Mouse (Mus musculus) heart, postnatal 4 days (tissue): ENCODE results near the gene Tet1. TPM values are rescaled to one million over a fixed set of nuclear protein-coding genes. Genes with fewer than 3 reads are reported as not detected.

Source experiments
- DNase-seq: peaks from one replicate; pipeline ENCODE4 v3.0.0; 2021
- total RNA-seq, 2 experiments: library from RNA; stranded (reverse); gene quantifications; 2 replicates each; pipeline ENCODE4 v1.2.3; 2021

Gene Tet1
- total RNA-seq, 2 experiments from 2014 or later = 27.9 to 29.6 TPM

DNA sequence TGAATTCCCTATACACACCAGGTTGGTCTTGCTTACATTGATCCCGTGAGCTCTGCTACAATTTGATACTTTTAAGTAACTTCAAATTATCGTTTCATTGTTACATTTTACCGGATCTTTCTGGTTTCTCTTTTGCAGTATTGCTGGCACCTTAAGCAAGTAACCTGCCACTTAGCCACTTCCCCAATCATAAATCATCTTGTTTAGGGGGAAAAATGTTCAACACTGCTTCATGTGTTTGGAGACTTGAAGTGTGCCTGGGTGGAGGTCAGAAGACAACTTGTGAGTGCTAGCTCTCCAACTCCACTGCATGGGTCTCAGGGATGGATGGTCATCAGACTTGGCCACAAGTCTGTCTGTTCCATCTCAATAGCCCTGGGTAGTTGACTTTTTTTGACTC, 17.8 kb downstream of the Tet1 start:
- no peak for DNase-seq

DNA sequence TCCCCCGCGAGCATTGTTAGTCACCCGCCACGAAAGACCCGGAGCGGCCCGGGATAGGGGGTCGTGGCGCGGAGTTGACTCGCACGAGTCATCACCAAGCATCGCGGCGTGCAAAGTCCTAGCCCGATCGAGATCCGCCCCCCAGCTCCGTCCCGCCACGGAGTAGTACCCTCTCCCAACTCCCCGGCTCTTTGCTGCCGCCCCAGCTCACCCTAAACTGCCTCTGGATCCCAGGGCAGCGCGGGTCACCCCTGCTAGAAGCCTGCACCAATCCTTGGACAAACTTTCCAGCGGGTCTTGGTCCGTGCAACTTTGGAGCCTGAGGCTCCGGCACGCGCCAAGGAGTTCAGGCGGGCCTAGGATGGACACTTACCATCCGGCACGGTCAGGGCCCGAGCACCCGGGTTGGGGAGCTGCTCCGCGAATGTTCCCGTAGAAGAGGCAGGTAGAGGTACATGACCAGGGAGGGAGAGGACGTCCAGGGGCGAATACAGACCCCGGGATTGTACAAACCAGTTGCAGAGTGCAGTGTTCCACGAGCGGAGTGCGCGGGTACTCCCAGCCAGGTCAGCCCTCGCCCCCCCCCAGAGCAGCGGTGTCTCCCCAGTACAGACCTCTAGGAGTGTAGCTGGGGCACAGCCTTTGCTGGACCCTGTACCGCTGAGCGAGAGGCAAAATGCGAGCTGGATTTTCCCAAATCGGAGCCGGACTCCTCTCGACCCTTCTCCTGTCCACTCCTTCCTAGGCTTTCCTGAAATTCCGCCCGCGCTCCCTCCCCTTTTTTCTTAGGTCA, 21.8 kb downstream of the Tet1 start:
- peak; percentile 82 for DNase-seq

DNA sequence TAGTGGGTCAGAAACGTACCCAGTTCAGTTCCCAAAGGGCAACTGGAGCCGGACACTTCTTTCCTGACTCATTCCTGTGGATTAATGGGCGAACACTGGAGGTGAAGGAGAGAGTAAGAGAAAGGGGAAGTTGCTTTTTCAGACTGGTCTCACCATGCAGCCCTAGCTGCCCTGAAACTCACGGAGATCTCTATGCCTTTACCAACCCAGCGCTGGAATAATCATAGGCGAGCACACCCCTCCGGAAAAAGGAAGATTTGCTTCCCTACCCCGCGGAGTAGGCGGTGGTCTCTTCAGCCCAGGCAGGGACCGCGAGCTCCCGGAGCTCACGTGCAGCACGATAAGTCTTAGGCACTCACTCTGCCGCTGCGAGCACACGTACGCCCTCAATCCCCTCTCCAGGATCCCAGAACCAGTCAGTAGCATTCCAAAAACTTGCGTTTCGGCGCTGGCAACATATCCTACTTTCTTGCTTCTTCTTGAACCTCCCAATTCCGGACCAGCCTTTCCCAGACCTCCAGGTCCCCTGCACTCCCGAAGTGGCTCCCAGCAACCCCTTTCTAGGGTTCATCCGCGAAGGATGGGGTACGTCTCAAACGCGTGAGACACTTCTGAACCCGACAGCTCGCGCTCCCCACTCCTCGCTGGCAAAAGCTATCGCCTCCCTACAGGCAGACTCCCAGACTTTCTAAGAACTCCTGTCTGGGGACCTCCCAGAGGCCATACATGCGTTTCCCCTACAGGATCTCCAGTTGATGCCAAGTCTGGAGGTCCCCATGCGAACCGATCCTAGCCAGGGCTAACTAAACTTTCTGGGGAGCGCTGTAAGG, 22.6 kb downstream of the Tet1 start:
- peak; percentile 17 for DNase-seq

DNA sequence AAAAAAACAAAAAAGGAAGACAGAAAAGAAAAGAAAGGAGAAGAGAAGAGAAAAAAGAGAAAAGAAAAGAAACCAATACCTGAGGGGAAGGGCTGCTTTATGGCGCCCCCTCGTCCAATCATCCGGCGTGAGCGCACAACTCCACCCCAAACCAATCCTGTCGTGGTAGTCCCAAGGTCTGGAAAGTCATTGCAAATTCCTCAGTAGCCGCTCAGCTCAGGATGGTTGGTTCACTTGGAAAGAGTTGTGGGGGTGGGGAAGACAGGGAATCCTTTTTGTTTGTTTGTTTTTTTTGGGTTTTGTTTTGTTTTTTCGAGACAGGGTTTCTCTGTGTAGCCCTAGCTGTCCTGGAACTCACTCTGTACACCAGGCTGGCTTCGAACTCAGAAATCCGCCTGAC, 23.3 kb downstream of the Tet1 start:
- DNase-seq = no peak

DNA sequence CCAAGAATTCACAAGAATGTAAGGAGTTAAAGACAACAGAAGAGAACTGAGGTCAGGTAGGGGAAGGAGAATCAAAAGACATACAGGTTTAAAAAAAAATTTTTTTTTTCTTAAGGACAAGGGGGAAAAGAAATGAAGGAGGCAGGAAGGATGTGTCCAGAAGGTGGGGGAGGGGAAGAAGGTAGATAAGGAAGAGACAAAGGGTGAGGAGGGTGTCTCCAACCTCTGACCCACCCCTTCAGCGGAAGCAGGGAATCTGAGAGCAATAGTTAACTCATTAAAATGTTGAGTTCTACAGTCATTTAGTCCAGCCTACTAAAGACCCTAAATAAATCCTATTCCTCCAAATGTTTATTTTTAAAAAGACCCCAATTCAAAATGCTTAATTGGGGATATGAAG, 24.3 kb downstream of the Tet1 start:
- no peak for DNase-seq

- no peak for DNase-seq
Measured at GRCm38 (mm10) chr10:62883933-62884372, 24.8 kb downstream of the Tet1 start.

DNA sequence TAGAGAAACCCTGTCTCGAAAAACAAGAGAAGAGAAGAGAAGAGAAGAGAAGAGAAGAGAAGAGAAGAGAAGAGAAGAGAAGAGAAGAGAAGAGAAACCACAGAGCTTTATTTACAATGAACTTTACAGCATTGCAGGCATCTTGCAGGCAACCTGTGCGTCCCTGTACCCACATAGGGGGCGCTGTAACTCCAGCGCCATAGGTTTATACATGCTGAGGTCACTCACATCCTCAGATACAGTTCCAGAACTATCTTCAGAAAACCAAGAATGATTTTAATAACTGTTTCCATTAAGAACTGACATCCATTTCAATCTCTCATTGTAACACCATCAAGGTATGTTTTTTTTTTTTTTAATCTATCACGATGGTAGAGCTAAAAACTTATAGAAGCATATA, 27.6 kb downstream of the Tet1 start:
- no peak for DNase-seq

GRCm38 (mm10) chr10:62878056-62878455, 30.7 kb downstream of the Tet1 start:
- DNase-seq = no peak

DNA sequence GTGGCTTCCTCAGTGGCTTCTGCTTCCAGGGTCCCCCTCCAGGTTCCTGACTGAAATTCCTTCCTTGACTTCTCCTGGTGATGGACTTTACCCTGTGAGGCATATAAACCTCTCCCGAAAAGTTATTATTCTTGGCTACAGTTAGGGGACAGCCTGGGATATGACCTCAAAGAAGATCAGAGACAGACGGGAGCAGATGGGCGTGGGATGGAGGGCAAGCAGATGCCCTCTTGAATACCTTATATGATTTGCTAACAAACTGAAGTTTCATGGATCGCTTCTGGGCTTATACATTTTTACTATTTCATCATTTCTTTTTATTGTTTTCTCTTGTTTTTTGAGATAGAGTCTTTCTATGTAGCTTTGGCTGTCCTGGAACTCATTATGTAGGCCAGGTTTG, 33.2 kb downstream of the Tet1 start:
- DNase-seq = no peak

DNA sequence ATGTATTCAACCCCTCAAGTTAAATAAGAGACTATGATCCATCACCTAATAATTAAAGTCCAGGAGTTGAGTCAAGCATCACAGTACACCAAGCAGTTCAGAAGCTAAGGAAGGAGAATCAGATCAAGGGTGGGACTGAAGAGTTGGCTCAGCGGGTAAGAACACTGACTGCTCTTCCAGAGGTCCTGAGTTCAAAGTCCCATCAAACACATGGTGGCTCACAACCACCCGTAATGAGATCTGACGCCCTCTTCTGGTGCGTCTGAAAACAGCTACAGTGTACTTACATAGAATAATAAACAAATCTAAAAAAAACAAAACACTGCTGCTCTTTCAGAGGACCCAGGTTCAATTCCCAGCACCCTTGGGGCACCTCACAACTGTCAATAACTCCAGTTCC, 34.0 kb downstream of the Tet1 start:
- no peak for DNase-seq

- peak; percentile 55 for DNase-seq
Measured at GRCm38 (mm10) chr10:62866035-62866791, 42.6 kb downstream of the Tet1 start.

GRCm38 (mm10) chr10:62865167-62866034, 43.4 kb downstream of the Tet1 start:
- peak; percentile 78 for DNase-seq

GRCm38 (mm10) chr10:62863563-62863962, 45.2 kb downstream of the Tet1 start:
- no peak for DNase-seq

DNA sequence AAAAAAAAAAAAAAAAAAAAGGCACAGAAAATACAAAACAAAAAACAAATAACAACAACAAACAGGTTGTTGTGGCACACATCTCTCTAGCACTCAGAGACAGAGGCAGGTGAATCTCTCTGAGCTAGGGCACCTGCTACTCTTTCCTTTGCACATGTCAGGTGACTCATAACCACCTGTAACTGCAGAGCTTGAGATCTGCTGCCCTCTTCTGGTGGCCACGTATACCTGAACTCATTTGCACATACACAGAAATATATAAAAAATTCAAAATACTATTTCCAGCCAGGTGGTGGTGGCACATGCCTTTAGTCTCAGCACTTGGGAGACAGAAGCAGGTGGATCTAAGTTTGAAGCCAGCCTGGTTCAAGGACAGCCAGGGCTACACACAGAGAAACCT, 46.4 kb downstream of the Tet1 start:
- DNase-seq = no peak

DNA sequence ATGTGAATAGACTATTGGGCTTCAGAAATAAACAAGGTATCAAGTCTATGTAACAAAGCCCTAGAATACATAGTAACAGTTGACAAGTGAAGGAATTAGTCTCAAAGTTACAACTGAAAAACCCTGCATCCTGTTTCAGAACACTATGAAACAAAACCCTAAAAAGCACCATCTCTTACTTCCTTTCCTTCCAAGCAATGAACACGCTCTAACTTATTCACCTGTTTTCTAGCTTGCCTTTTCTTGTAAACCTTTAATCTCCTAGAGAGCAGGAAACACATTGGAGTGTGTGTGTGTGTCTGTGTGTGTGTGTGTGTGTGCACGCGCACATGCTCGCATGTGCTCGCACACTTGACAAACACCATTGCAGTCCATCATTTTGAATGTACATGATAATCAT, 49.8 kb downstream of the Tet1 start:
- DNase-seq = no peak

GRCm38 (mm10) chr10:62856690-62857290, 52.0 kb downstream of the Tet1 start:
- no peak for DNase-seq

DNA sequence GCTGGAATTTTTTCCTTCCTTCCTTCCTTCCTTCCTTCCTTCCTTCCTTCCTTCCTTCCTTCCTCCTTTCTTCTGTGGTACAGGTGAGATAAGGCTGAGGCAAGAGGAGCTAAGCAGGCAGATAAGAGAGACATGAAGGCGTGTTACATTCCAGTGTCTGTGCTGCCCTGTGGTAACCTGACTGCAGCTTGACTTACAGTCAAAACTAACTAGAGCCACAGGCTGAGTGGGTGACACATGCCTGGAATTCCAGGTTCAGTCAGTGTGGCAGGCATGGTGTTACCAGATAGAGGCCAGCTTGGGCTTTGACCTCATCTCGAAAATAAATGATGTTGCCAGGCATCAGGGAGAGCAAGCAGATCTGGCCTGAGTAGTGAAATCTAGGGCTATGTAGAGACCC, 53.8 kb downstream of the Tet1 start:
- DNase-seq = peak; percentile 33

DNA sequence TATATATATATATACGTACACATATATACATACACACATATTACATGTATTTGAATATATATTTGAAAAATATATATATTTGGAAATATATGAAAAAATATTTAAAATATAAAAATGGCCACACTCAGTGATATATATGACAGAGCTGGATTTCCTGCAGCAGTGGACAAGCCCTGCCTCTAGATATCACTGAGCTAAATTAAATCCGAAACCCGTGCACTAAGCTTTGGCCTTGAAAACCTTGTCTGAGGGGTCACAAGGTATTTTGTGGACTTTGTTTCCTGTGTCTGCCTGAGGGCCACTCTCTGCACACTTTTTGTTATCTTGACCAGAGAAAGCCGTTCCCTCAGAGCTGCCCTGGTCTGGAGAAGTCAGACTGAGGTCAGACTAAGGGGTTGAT, 54.2 kb downstream of the Tet1 start:
- no peak for DNase-seq

GRCm38 (mm10) chr10:62851578-62851977, 57.2 kb downstream of the Tet1 start:
- no peak for DNase-seq

DNA sequence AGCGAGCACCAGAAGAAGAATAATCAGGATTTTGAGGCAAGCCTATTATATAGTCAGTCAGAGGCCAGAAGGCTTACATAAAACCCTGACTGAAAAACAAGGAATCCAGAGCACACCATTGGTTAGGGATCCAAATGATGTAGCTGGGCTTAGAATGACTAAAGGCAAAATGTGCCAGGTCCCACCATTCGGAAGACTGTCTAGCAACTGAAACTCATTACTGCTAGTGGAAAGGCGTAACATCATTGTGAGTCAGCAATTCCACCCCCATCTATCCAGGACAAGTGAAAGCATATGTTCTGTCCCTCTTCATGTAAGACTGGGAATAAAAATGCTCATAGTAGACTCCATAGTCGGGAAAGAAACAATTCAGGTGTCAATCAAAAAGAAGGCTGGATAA, 57.8 kb downstream of the Tet1 start:
- DNase-seq = no peak

- DNase-seq = no peak
Measured at GRCm38 (mm10) chr10:62848783-62849182, 60.0 kb downstream of the Tet1 start.
